Mouse (Mus musculus): Measurements from ENCODE around the gene Stub1.
A peak's percentile ranks its signal among the peaks of the same experiment; 100 is the strongest.

Gene Stub1

GRCm38 (mm10) chr17:25837076-25837410 lies 3.8 kb upstream of the Stub1 start, which contains the start of gene Rhbdl1:
Gene Rhbdl1, minus strand, starts transcription at chr17:25837295.
- DNase-seq (ENCODE audit: low spot score): no peak

DNA sequence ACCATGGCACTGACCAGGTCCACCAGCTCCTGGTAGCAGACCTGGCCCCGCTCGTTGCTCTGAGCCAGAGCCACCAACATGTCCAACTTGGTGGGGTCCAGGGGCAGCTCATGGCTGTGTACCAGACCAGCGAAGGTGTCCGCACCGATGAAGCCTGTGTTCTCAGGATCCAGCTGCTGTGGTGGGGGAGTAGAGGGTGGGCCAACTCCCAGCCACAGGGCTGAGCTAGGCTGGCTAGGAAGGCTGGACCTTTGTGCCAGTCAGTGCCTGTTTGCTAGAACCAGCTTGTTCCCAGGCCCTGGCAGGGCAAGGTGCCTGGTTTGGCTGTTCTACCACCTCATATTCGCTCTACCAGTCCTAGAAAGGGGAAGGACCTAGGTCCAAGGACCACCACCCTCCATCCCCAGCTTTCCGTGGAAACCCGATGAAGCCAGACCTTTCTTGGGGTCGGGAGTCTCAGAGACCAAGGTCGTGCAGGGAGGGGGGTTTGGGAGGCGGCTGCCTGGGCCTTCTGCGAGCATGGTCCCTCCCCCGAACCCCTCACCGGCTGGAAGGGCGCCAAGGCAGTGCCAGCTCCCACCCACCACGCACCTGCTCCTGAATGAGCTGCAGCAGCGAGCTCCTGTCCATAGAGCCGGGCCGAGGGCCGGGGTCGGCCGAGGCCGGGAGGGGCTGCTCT lies 3.3 kb upstream of the Stub1 start:
- peak; percentile 62 for DNase-seq (ENCODE audit: low spot score)

- no peak for DNase-seq (ENCODE audit: low spot score)
These were observed 2.6 kb upstream of the Stub1 start for GRCm38 (mm10) chr17:25835816-25836215.

GRCm38 (mm10) chr17:25835301-25835700 lies 2.1 kb upstream of the Stub1 start:
- no peak for DNase-seq (ENCODE audit: low spot score)

DNA sequence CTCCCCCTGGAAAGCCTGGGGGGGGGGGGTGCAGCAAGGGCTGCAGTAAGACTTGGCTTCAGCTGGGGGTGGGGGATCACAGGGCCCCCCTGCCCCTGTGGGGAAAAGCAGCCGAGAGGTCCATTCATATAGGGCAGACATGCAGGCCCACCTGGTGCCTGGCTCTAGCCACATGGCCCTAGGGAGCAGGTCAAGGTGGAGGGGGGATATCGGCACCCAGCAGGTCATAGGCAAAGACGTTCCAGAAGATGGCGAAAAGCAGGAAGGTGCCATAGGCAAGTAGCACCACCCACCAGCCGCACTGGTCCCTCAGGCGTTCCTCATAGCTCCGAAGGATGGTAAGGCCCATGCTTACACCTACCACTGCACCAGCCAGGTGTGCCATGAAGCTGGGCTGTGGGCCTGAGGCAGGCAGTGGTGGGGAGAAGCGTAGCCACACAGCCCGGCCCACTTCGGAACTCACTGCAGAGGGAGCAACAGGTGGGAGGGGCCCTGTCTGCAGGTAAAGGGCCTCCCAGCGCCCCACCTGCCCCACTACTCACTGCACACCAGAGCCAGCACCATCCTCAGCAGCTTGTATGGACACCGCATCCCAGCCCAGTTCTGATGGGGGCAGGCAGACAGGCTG lies 1.5 kb upstream of the Stub1 start:
- DNase-seq (ENCODE audit: low spot score): no peak

- DNase-seq (ENCODE audit: low spot score): peak; percentile 66
These were observed 874 bp upstream of the Stub1 start for GRCm38 (mm10) chr17:25833961-25834594.

DNA sequence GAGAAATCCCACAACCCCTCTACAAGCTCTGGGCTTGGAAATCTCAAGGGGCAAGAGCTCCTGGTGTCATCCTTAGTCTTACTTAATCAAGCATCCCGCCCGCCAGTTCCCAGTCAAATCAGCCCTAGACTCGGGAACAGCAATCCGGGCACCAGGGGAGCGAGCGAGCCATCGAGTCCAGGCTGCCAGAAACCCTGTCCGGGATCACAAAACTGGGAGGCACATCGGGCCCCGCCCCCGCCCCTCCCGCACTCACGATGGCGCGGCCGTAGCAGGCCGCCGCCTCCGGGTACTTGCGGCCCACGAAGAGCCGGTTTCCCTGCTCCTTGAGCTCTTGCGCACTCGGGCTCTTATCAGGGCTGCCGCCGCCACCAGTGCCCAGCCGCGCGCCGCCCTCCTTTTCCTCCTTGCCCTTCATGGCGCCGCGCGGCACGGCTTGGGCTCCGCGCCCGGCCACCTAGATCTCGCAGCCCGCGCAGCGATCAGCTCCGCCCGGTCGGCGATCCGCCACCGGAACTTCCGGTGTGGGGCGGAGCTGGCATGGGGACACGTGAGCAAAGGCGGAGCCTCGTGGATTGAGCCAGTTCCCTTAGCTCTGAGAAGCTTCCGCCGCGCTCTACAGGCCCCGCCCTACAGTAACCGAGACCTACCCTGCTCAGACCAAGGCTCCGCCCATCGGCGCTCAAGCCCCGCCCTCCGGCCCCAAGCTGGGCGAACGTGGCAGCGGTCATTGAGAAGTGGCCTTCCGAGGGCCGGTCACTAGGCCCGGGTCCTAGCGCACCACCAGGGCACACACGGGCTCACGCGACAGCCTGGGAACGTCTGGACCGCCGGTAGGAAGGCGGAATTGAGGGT lies 541 bp downstream of the Stub1 start:
- DNase-seq (ENCODE audit: low spot score): peak; percentile 100

- peak; percentile 48 for DNase-seq (ENCODE audit: low spot score)
These were observed 1.5 kb downstream of the Stub1 start for GRCm38 (mm10) chr17:25831451-25832281.

DNA sequence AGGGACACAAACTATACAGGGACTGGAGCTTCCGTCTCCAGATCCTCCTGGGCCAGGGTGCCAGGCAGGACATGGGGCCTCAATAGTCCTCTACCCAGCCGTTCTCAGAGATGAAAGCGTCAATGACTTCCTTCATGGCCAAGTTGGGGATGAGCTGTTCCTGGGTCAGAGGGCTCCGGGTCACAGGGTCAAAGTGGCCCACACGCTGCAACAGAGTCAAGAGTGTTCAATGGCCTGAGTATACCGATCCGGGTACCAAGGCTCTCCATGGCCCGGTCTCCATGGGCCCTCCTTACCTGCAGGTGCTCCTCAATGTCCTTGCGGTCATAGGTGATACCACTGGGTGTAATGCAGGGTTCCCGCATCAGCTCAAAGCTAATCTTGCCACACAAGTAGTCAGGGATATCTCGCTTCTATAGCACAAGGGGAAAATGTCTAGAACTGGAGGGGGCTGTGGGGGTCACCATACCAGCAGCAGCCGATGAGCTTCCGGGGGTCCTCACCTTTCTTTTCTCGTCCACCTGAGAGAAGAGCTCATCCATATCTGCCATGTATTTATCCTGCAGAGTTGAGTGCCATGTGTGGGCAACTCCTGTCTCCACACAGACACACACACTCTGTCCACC lies 2.3 kb downstream of the Stub1 start:
- no peak for DNase-seq (ENCODE audit: low spot score)

- no peak for DNase-seq (ENCODE audit: low spot score)
These were observed 2.9 kb downstream of the Stub1 start for GRCm38 (mm10) chr17:25830200-25830753.

GRCm38 (mm10) chr17:25829558-25830017 lies 3.6 kb downstream of the Stub1 start:
- DNase-seq (ENCODE audit: low spot score): no peak

DNA sequence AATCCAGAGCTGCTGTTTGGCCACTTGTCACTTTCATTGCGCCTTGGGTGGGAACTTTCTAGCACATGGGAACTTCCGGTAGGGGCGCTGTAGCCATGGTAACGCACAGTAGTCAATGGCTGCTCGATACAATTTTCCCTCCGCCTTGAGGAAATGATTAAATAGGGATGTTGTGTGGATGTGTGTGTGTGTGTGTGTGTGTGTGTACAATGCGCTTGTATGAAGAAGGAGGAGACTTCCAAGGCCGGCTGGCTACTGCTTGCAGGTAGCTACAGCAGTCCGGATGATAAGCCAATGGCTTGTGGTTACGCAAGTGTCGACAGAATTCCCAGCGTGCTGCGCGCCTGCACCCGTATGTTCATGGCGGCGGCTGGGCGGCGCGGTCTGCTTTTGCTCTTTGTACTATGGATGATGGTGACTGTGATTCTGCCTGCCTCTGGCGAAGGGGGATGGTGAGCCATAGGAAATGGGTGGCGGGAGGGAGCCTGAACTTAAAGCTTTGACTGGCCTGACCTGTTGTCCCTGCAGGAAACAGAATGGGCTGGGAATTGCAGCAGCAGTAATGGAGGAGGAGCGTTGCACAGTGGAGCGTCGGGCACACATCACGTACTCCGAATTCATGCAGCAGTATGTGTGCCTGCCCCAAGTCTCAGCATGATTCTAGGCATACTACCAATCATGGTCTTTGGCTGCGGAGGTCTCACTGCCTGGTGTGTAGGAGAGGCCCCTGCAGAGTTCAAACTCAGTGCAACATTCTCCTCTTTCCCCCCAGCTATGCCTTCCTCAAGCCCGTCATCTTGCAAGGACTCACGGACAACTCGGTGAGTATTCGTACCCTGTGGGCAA lies 4.3 kb downstream of the Stub1 start, which contains the start of gene Jmjd8:
Gene Jmjd8, plus strand, starts transcription at position 156 of the 846 bp plus-strand sequence.
- peak; percentile 63 for DNase-seq (ENCODE audit: low spot score)

DNA sequence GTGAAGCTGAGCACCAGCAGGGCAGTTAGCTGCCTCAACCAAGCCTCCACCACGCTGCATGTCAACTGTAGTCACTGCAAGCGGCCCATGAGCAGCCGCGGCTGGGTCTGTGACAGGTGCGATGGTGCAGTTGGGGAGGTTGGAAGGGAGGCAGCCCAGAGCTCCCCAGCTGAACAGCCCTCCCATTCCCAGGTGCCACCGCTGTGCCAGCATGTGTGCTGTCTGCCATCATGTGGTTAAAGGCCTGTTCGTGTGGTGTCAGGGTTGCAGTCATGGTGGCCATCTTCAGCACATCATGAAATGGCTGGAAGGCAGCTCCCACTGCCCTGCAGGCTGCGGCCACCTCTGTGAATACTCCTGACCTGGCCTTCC lies 5.0 kb downstream of the Stub1 start:
- DNase-seq (ENCODE audit: low spot score): no peak

DNA sequence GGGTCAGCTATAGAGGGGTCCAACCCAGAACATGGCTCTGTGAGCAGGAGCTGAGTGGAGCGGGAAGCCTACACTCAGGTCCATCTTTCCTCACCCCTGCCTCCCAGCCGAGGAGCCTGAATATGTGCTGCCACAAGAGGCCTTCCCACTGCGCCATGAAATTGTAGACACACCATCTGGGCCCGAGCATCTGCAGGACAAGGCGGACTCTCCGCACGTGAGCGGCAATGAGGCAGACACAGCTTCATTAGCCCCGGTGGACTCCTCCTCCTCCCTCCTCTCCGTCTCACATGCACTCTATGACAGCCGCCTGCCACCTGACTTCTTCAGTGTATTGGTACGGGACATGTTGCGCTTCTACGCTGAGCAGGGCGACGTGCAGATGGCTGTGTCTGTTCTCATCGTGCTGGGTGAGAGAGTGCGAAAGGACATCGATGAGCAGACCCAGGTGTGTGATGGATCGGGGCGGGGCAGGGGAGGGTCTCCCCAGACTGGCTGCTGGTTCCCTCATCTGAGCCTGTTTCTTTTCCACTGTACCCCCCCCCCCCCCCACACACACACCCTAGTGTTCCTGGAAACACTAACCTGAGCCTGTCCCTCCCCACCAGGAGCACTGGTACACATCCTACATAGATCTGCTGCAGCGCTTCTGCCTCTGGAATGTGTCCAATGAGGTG lies 5.5 kb downstream of the Stub1 start:
- DNase-seq (ENCODE audit: low spot score): no peak

DNA sequence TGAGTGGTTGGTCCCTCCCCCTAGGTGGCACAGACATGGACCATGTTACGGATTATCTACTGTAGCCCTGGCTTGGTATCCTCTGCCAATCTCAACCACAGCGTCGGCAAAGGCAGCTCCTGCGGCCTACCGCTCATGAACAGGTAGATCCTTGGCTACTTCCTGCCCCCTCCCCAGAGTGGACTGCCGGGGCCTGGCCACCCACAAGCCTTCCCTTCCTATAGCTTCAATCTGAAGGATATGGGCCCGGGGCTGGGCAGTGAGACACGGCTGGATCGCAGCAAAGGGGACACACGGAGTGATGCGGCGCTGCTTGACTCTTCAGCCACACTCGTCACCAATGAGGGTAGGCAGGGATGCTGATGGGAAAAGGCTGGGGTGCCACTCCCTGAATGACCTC lies 6.2 kb downstream of the Stub1 start:
- no peak for DNase-seq (ENCODE audit: low spot score)

DNA sequence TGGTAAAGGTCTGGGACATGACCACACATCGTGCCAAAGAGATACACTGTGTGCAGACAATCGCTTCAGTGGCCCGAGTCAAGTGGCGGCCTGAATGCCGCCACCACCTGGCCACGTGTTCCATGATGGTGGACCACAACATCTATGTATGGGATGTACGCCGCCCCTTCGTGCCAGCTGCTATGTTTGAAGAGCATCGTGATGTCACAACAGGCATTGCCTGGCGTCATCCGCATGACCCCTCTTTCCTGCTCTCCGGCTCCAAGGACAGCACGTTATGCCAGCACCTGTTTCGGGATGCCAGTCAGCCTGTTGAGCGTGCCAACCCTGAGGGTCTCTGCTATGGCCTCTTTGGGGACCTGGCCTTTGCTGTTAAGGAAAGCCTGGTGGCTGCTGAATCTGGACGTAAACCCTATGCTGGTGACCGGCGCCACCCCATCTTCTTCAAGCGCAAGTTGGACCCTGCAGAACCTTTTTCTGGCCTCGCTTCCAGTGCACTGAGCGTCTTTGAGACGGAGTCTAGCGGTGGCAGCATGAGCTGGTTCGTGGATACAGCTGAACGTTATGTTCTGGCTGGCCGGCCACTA lies 7.1 kb downstream of the Stub1 start:
- no peak for DNase-seq (ENCODE audit: low spot score)

DNA sequence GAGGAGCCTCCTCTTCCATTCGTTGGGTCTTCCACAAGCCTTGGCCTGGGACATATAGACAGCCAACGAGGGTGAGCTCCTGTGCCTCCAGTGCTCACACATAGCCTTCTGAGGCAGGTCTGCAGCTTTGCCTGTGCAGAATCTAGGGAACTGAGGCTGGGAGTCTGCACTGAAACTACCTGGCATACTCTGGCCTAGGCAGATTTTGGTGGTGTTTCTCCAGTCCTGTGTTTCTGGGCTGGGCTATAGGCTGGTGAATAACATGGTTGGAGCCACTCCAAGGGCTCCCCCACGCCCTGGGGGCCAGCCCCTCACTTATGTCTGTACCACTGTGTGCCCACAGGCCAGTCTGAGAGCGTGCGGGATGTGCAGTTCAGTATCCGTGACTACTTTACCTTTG lies 7.9 kb downstream of the Stub1 start:
- no peak for DNase-seq (ENCODE audit: low spot score)

DNA sequence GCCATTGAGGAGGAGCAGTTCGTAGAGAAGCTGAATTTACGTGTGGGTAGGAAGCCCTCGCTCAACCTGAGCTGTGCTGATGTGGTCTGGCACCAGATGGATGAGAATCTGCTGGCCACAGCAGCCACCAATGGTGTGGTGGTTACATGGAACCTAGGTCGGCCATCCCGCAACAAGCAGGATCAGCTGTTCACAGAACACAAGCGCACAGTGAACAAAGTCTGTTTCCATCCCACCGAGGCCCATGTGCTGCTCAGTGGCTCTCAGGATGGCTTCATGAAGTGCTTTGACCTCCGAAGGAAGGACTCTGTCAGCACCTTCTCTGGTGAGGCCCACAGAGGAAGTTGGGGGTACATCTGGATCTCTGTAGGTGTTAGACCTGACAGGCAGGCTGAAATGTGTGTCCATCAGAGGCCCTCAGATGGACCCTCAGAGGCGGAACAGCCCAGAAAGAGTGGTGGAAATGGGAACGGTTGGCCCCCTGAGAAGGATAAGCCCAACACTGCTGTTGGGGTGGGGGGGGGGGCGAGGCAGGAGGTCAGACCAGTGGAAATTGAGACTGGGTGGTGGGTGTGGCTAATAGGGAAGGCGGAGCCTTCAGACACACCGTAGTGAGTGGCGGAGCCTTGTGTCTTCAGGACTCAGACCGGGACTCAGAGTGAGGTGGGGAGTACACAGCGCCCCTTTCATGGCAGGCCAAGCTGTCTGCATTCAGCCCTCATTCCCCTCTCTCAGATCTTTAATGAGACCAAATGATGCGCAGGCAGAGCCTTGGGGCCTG lies 8.7 kb downstream of the Stub1 start:
- DNase-seq (ENCODE audit: low spot score): no peak
